Mouse (Mus musculus) liver, postnatal 0 days (tissue): ENCODE measurements around the gene Nubpl. TPM values are rescaled to one million over a fixed set of nuclear protein-coding genes. Genes with fewer than 3 reads are reported as not detected.
A peak's percentile ranks its signal among the peaks of the same experiment; 100 is the strongest.

ENCODE experiments used
- ATAC-seq: fragments of 200-750 bp; cut with Nextera tagmentation; 2 replicates; pipeline ENCODE4 v1.8.0; 2017; ENCODE audit warnings: mild to moderate bottlenecking, moderate library complexity
- DNase-seq: peaks from one replicate; pipeline ENCODE4 v3.0.0-alpha.2; 2016
- H3K27ac ChIP-seq: fragments of 300-500 bp; sonication (generic); 2 replicates; pipeline ENCODE4 v1.5.1; 2014; ENCODE audit warnings: antibody characterized with exemption, moderate library complexity, mild to moderate bottlenecking, low read depth
- H3K27me3 ChIP-seq: fragments of 300-500 bp; sonication (generic); 2 replicates; pipeline ENCODE4 v1.6.1; 2014; ENCODE audit warnings: low read length, control low read depth, mixed read lengths; ENCODE audit not compliant: insufficient read depth
- H3K36me3 ChIP-seq: fragments of 300-500 bp; sonication (generic); replicated peaks from 2 replicates; pipeline ENCODE4 v1.6.1; 2014; ENCODE audit warnings: mild to moderate bottlenecking, control low read depth, low read length, moderate library complexity, mixed read lengths; ENCODE audit not compliant: insufficient read depth
- H3K4me1 ChIP-seq: fragments of 300-500 bp; sonication (generic); 2 replicates; pipeline ENCODE4 v1.6.1; 2014; ENCODE audit warnings: antibody characterized with exemption, mild to moderate bottlenecking, control low read depth; ENCODE audit not compliant: insufficient read depth
- H3K4me2 ChIP-seq: fragments of 300-500 bp; sonication (generic); 2 replicates; pipeline ENCODE4 v1.6.1; 2014; ENCODE audit warnings: low read depth, mild to moderate bottlenecking, low read length, moderate library complexity, mixed read lengths
- H3K4me3 ChIP-seq: fragments of 300-500 bp; sonication (generic); 2 replicates; pipeline ENCODE4 v1.5.1; 2014; ENCODE audit warnings: low read depth, low read length
- H3K9ac ChIP-seq: fragments of 300-500 bp; sonication (generic); replicated peaks from 2 replicates; pipeline ENCODE4 v1.6.1; 2014; ENCODE audit warnings: mild to moderate bottlenecking, moderate library complexity
- H3K9me3 ChIP-seq: fragments of 300-500 bp; sonication (generic); 2 replicates; pipeline ENCODE4 v1.6.1; 2016; ENCODE audit warnings: mild to moderate bottlenecking, control low read depth, low read length, mixed read lengths
- CTCF ChIP-seq: sonication (generic); IDR thresholded peaks from 2 replicates; pipeline ENCODE4 v1.5.1; 2016; ENCODE audit warnings: antibody characterized with exemption, low read depth
- EP300 ChIP-seq: IDR thresholded peaks from 2 replicates; pipeline ENCODE4 v1.6.1; 2016; ENCODE audit warnings: antibody characterized with exemption, low read depth, mild to moderate bottlenecking
- WGBS: fragments of 180-500 bp; shearing (Covaris S2); extraction: QIAGEN DNeasy Blood & Tissue Kit; methylation state at CpG from one replicate; pipeline ENCODE4 v1.1.7; 2014; ENCODE audit not compliant: insufficient replicate concordance; 5-methylcytosine and 5-hydroxymethylcytosine counted together
- polyA plus RNA-seq: library from polyadenylated mRNA; unstranded; fragments of >200 nt; fragmentation: Nextera tagmentation; extraction: Ambion mirVana; gene quantifications from 2 replicates; pipeline ENCODE4 v1.2.1, GENCODE M21; 2015

The Nubpl gene
- polyA plus RNA-seq, 1 experiment from 2014 or later: 6.9 TPM

- DNase-seq: no peak
- no peaks in the 10 kb centered on the region for H3K4me1 ChIP-seq
- TF ChIP-seq EP300 (no peak), CTCF (no peak)
- no peak overlapping the region for H3K4me2 ChIP-seq
- WGBS: 78% methylated on average over 2 of the region's 2 CpGs
- no peaks in the 10 kb centered on the region for H3K27me3 ChIP-seq
- H3K9ac ChIP-seq: no peak overlapping the region
- no peaks in the 10 kb centered on the region for H3K9me3 ChIP-seq
- no peak overlapping the region for H3K27ac ChIP-seq
- H3K36me3 ChIP-seq: no peaks in the 10 kb centered on the region
- H3K4me3 ChIP-seq: no peak overlapping the region
- ATAC-seq: no peak
Measured at GRCm38 (mm10) chr12:52268131-52268530, 170.6 kb downstream of the Nubpl start.

- Histone ChIP-seq H3K27ac (no peak overlapping the region), H3K9ac (no peak overlapping the region), H3K36me3 (no peaks in the 10 kb centered on the region), H3K4me3 (no peak overlapping the region), H3K9me3 (no peaks in the 10 kb centered on the region), H3K4me2 (no peak overlapping the region), H3K4me1 (no peaks in the 10 kb centered on the region), H3K27me3 (no peaks in the 10 kb centered on the region)
- TF ChIP-seq EP300 (no peak), CTCF (no peak)
- ATAC-seq (no peak), DNase-seq (no peak)
- 22% methylated on average over 1 of the region's 1 CpGs for WGBS
Measured at GRCm38 (mm10) chr12:52272828-52273227, 175.3 kb downstream of the Nubpl start.

GRCm38 (mm10) chr12:52276320-52276719, 178.8 kb downstream of the Nubpl start:
- Histone ChIP-seq H3K4me2 (no peak overlapping the region), H3K27ac (no peak overlapping the region), H3K4me3 (no peak overlapping the region), H3K36me3 (no peaks in the 10 kb centered on the region), H3K27me3 (no peaks in the 10 kb centered on the region), H3K4me1 (no peaks in the 10 kb centered on the region), H3K9ac (no peak overlapping the region), H3K9me3 (no peaks in the 10 kb centered on the region)
- ATAC-seq: no peak
- DNase-seq: no peak
- 41% methylated on average over 1 of the region's 1 CpGs for WGBS
- TF ChIP-seq EP300: no peak
- TF ChIP-seq CTCF: no peak

- no peak overlapping the region for H3K27ac ChIP-seq
- no peaks in the 10 kb centered on the region for H3K4me1 ChIP-seq
- DNase-seq (no peak), ATAC-seq (no peak)
- no peaks in the 10 kb centered on the region for H3K9me3 ChIP-seq
- no peak overlapping the region for H3K9ac ChIP-seq
- no peak overlapping the region for H3K4me3 ChIP-seq
- WGBS: 44% methylated on average over 1 of the region's 1 CpGs
- H3K27me3 ChIP-seq: no peaks in the 10 kb centered on the region
- no peaks in the 10 kb centered on the region for H3K36me3 ChIP-seq
- H3K4me2 ChIP-seq: no peak overlapping the region
- TF ChIP-seq EP300 (no peak), CTCF (0 out of 2 replicates have a peak, but pooled peaks have one; percentile 13)
Measured at GRCm38 (mm10) chr12:52281232-52281631, 183.7 kb downstream of the Nubpl start.

GRCm38 (mm10) chr12:52284471-52284870, 186.9 kb downstream of the Nubpl start:
- no peak overlapping the region for H3K4me3 ChIP-seq
- H3K4me1 ChIP-seq: no peaks in the 10 kb centered on the region
- no peak for DNase-seq
- no peaks in the 10 kb centered on the region for H3K27me3 ChIP-seq
- H3K27ac ChIP-seq: no peak overlapping the region
- no peak for ATAC-seq
- H3K9me3 ChIP-seq: no peaks in the 10 kb centered on the region
- H3K36me3 ChIP-seq: no peaks in the 10 kb centered on the region
- H3K9ac ChIP-seq: no peak overlapping the region
- no peak overlapping the region for H3K4me2 ChIP-seq
- TF ChIP-seq CTCF: no peak
- no peak for TF ChIP-seq EP300

- Histone ChIP-seq H3K36me3 (no peaks in the 10 kb centered on the region), H3K4me2 (no peak overlapping the region), H3K4me3 (no peak overlapping the region), H3K4me1 (no peaks in the 10 kb centered on the region), H3K27ac (no peak overlapping the region), H3K27me3 (no peaks in the 10 kb centered on the region), H3K9ac (no peak overlapping the region), H3K9me3 (no peaks in the 10 kb centered on the region)
- ATAC-seq: no peak
- DNase-seq: no peak
- WGBS: 87% methylated on average over 3 of the region's 3 CpGs
- no peak for TF ChIP-seq CTCF
- TF ChIP-seq EP300: no peak
Measured at GRCm38 (mm10) chr12:52286802-52287201, 189.3 kb downstream of the Nubpl start.

GRCm38 (mm10) chr12:52288537-52288936, 191.0 kb downstream of the Nubpl start:
- H3K9me3 ChIP-seq: no peaks in the 10 kb centered on the region
- no peaks in the 10 kb centered on the region for H3K27me3 ChIP-seq
- no peaks in the 10 kb centered on the region for H3K4me1 ChIP-seq
- H3K9ac ChIP-seq: no peak overlapping the region
- DNase-seq: peak; percentile 19
- no peak overlapping the region for H3K4me3 ChIP-seq
- TF ChIP-seq EP300 (peak; percentile 28; the same call in 1 of the 2 replicates), CTCF (no peak)
- H3K36me3 ChIP-seq: no peaks in the 10 kb centered on the region
- no peak for ATAC-seq
- no peak overlapping the region for H3K4me2 ChIP-seq
- 34% methylated on average over 4 of the region's 4 CpGs for WGBS
- H3K27ac ChIP-seq: no peak overlapping the region
